In the genomic region with DNA sequence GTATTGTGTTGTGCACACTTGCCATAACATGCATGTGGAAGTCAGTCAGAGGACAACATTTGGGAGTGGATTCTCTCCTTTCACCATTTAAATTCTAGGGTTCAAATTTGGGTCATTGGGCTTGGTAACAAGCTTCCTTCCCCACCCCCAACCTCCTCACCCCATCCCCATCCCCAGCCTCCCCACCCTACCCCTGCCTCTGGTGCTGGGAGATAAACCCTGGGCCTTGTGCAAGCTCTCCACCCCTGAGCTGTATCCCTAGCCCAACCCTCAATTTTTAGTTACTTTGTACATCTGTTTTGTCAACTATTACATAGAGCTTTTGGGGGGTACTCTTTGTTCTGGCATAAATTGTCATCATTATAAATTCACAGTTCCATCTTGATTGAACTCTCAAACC, we compare ENCODE assay signal across 16 mouse cellular contexts. TPM values are rescaled to one million over a fixed set of nuclear protein-coding genes. Genes with fewer than 3 reads are reported as not detected.
DNase-seq lines count a peak whose midpoint lies in the region; ATAC-seq and TF ChIP-seq lines count a peak whose summit lies in the region.
"Had no signal": no experiment of that assay in that cellular context is flagged by ENCODE, and none has a peak within 500 bp of the region (broad histone marks: within the 10 kb centered on the region; RNA-seq: fewer than 3 reads in every experiment).

No protein-coding gene starts in this region.

- H3K27me3 ChIP-seq in embryonic facial prominence, embryonic 15.5 days, result no peaks in the 10 kb centered on the region
- no peaks in the 10 kb centered on the region for H3K27me3 ChIP-seq in embryonic facial prominence, embryonic 10.5 days (replicated peaks; ENCODE audit: low read depth, poor library complexity, severe bottlenecking)
- H3K27me3 ChIP-seq in liver, embryonic 14.5 days (ENCODE audit: control insufficient read depth, insufficient read depth, low read length), result no peaks in the 10 kb centered on the region
- H3K27me3 ChIP-seq: neural tube, embryonic 13.5 days had no signal

- no peak overlapping the region for H3K4me2 ChIP-seq in embryonic facial prominence, embryonic 15.5 days (replicated peaks)
- H3K4me2 ChIP-seq in liver, embryonic 14.5 days (ENCODE audit: low read depth), result peak overlapping the region; percentile 72
- H3K4me2 ChIP-seq: neural tube, embryonic 13.5 days had no signal

- intact Hi-C loops in left cerebral cortex, postnatal 14 days (cut with DNase I), result no loop called here

- H3K4me1 ChIP-seq in embryonic facial prominence, embryonic 15.5 days, result no peaks in the 10 kb centered on the region
- H3K4me1 ChIP-seq in embryonic facial prominence, embryonic 10.5 days, result 0 out of 2 replicates have a peak, but pooled peaks cover 2% of the 10 kb centered on the region
- peaks cover 40 to 44% of the 10 kb centered on the region in 2 experiments for H3K4me1 ChIP-seq in liver, embryonic 14.5 days (replicated peaks; ENCODE audit: control insufficient read depth in 2 of 2, insufficient read depth in 2 of 2, low read length in 1 of 2)
- H3K4me1 ChIP-seq: neural tube, embryonic 13.5 days had no signal

- no peak for TF ChIP-seq CTCF in liver, embryonic 14.5 days (IDR thresholded peaks at IDR 0.05; ENCODE audit: low read depth)

- H3K36me3 ChIP-seq in embryonic facial prominence, embryonic 15.5 days, result peaks cover 11% of the 10 kb centered on the region; the same call in 1 of the 2 replicates
- H3K36me3 ChIP-seq in embryonic facial prominence, embryonic 10.5 days (replicated peaks), result peaks cover 57% of the 10 kb centered on the region
- H3K36me3 ChIP-seq in liver, embryonic 14.5 days (replicated peaks; ENCODE audit: control insufficient read depth, insufficient read depth, low read depth), result no peaks in the 10 kb centered on the region; the same call in 1 of the 2 replicates

- H3K9ac ChIP-seq in embryonic facial prominence, embryonic 15.5 days, result no peak overlapping the region
- peak overlapping the region; percentile 67 for H3K9ac ChIP-seq in liver, embryonic 14.5 days (replicated peaks)
- H3K9ac ChIP-seq: neural tube, embryonic 13.5 days had no signal

- DNase-seq in embryonic facial prominence, embryonic 10.5 days (ENCODE audit: low spot score), result no peak
- DNase-seq in spleen, postnatal 36 days (ENCODE audit: low spot score in 2 of 2), result peak; percentile 16 to 51
- no peak for DNase-seq in spleen, adult 18-20 months
- DNase-seq in liver, embryonic 14.5 days (ENCODE audit: low read depth in 3 of 3, low spot score in 3 of 3), result peak; percentile 51 to 71 (median 68)
- DNase-seq in retina, postnatal 1 day, result no peak
- DNase-seq in left cerebral cortex, postnatal 14 days (ENCODE audit: low spot score in 2 of 2), result no peak
- no peak for DNase-seq in thymus, postnatal 4 days
- DNase-seq: gastrocnemius, adult 2 months; heart, postnatal 14 days; left cerebral cortex, postnatal 4 days; lung, postnatal 10 days; right cerebral cortex, adult 18-20 months had no signal

- no peak overlapping the region for H3K4me3 ChIP-seq in embryonic facial prominence, embryonic 15.5 days (replicated peaks)
- H3K4me3 ChIP-seq in embryonic facial prominence, embryonic 10.5 days, result no peak overlapping the region
- H3K4me3 ChIP-seq in liver, embryonic 14.5 days (ENCODE audit: insufficient read depth in 1 of 2, low read depth in 2 of 2, low read length in 2 of 2), result 0 out of 4 replicates have a peak overlapping the region, but pooled peaks of 1 of the 2 experiments have one; percentile 10
- H3K4me3 ChIP-seq: gastrocnemius, adult 2 months; neural tube, embryonic 13.5 days had no signal

- TF ChIP-seq EP300 in liver, embryonic 14.5 days (IDR thresholded peaks at IDR 0.05; ENCODE audit: low read depth), result peak; percentile 68

- ATAC-seq in embryonic facial prominence, embryonic 15.5 days (ENCODE audit: insufficient number of reproducible peaks, low FRiP score, low TSS enrichment, low read depth), result no peak
- ATAC-seq in liver, embryonic 14.5 days (ENCODE audit: insufficient read depth), result peak; percentile 99
- ATAC-seq: intestine, embryonic 16.5 days; midbrain, embryonic 16.5 days had no signal

- 0 out of 2 replicates have a peak overlapping the region, but pooled peaks have one; percentile 34 for H3K27ac ChIP-seq in embryonic facial prominence, embryonic 15.5 days (replicated peaks)
- no peak overlapping the region; the same call in 1 of the 2 replicates for H3K27ac ChIP-seq in embryonic facial prominence, embryonic 10.5 days (replicated peaks)
- peak overlapping the region; percentile 95 for H3K27ac ChIP-seq in liver, embryonic 14.5 days
- H3K27ac ChIP-seq: gastrocnemius, adult 2 months; neural tube, embryonic 13.5 days had no signal

- H3K9me3 ChIP-seq in embryonic facial prominence, embryonic 15.5 days (replicated peaks), result no peaks in the 10 kb centered on the region
- H3K9me3 ChIP-seq in embryonic facial prominence, embryonic 10.5 days, result no peaks in the 10 kb centered on the region
- no peaks in the 10 kb centered on the region for H3K9me3 ChIP-seq in liver, embryonic 14.5 days (ENCODE audit: control insufficient read depth, low read length)
- H3K9me3 ChIP-seq: neural tube, embryonic 13.5 days had no signal

RNA-seq across cellular contexts. Expression of gene Eif2b3, which starts 36.9 kb away (rescaled TPM):
- 40.4 and 41.3 TPM in 2 replicates for polyA plus RNA-seq in embryonic facial prominence, embryonic 15.5 days (2015; fragmentation: Nextera tagmentation; extraction: Ambion mirVana)
- 63.3 and 63.4 TPM in 2 replicates for polyA plus RNA-seq in embryonic facial prominence, embryonic 10.5 days (2016; fragmentation: Nextera tagmentation; extraction: Ambion mirVana)
- polyA plus RNA-seq in liver, embryonic 14.5 days (2012; rRNA removed), result 12.3 and 17.3 TPM in 2 replicates
- 32.7 and 34.3 TPM in 2 replicates for polyA plus RNA-seq in liver, embryonic 14.5 days (2014; fragmentation: Nextera tagmentation; extraction: Ambion mirVana)
- total RNA-seq in left cerebral cortex, postnatal 14 days (2021), result 10 to 100 TPM; 18.9 to 20.5 TPM

RNA-seq across cellular contexts. Expression of gene Ptch2, which starts 39.8 kb away (rescaled TPM):
- 20.8 and 22.5 TPM in 2 replicates for polyA plus RNA-seq in embryonic facial prominence, embryonic 15.5 days (2015; fragmentation: Nextera tagmentation; extraction: Ambion mirVana)
- polyA plus RNA-seq in embryonic facial prominence, embryonic 10.5 days (2016; fragmentation: Nextera tagmentation; extraction: Ambion mirVana), result 9.2 and 10.4 TPM in 2 replicates
- polyA plus RNA-seq in liver, embryonic 14.5 days (2012; rRNA removed), result 0.61 and 0.84 TPM in 2 replicates
- 0.52 and 0.55 TPM in 2 replicates for polyA plus RNA-seq in liver, embryonic 14.5 days (2014; fragmentation: Nextera tagmentation; extraction: Ambion mirVana)
- total RNA-seq in left cerebral cortex, postnatal 14 days (2021), result 1 to 10 TPM; 1.3 to 2.4 TPM

Comparison
In these comparisons a context has a peak if more than half of its experiments do, and no peak if none do; other contexts are left out.
1. DNase-seq: peak in spleen, postnatal 36 days (2 of 2) and liver, embryonic 14.5 days (3 of 3); none in embryonic facial prominence, embryonic 10.5 days (single experiment), spleen, adult 18-20 months (0 of 2), retina, postnatal 1 day (single experiment), left cerebral cortex, postnatal 14 days (0 of 2) and thymus, postnatal 4 days (single experiment).